Mouse (Mus musculus) heart, adult 2 months (tissue): ENCODE measurements around the gene A730071L15Rik.

ENCODE experiments used
- CTCF ChIP-seq: fragments of 200-600 bp; IDR thresholded peaks from 2 replicates; pipeline ENCODE4 v1.8.1; 2022; ENCODE audit warnings: antibody characterized with exemption, mild to moderate bottlenecking, moderate library complexity
- EP300 ChIP-seq: fragments of 200-500 bp; IDR thresholded peaks from 2 replicates; pipeline ENCODE4 v1.6.1; 2011; ENCODE audit warnings: low read depth, low read length, control low read depth; ENCODE audit not compliant: insufficient read depth
- POLR2A ChIP-seq: fragments of 200-500 bp; IDR thresholded peaks from 2 replicates; pipeline ENCODE4 v1.6.1; 2011; ENCODE audit warnings: mild to moderate bottlenecking, low read depth, low read length, control low read depth; ENCODE audit not compliant: insufficient read depth

GRCm38 (mm10) chr11:6178673-6179166 lies 21.1 kb upstream of the A730071L15Rik start:
- TF ChIP-seq CTCF (no peak), POLR2A (no peak), EP300 (no peak)
